Mouse (Mus musculus) hindbrain, embryonic 11.5 days (tissue): ENCODE results near the gene Rbm20. TPM values are rescaled to one million over a fixed set of nuclear protein-coding genes. Genes with fewer than 3 reads are reported as not detected.

Experiments
- ATAC-seq: fragments of 200-750 bp; cut with Nextera tagmentation; 2 replicates; pipeline ENCODE4 v1.8.0; 2017; ENCODE audit warnings: mild to moderate bottlenecking, moderate TSS enrichment, moderate library complexity; ENCODE audit not compliant: low FRiP score
- DNase-seq: peaks from one replicate; pipeline ENCODE4 v3.0.0-alpha.2; 2015; ENCODE audit warnings: low spot score
- H3K27ac ChIP-seq: fragments of 300-500 bp; sonication (generic); 2 replicates; pipeline ENCODE4 v1.5.1; 2014; ENCODE audit warnings: mild to moderate bottlenecking, low read depth, low read length
- H3K27me3 ChIP-seq: fragments of 300-500 bp; sonication (generic); 2 replicates; pipeline ENCODE4 v1.6.1; 2014; ENCODE audit warnings: mild to moderate bottlenecking, low read length, moderate library complexity, mixed read lengths; ENCODE audit not compliant: control insufficient read depth, insufficient read depth
- H3K36me3 ChIP-seq: fragments of 300-500 bp; sonication (generic); 2 replicates; pipeline ENCODE4 v1.6.1; 2014; ENCODE audit warnings: mild to moderate bottlenecking, low read length, moderate library complexity, mixed read lengths; ENCODE audit not compliant: control insufficient read depth, insufficient read depth
- H3K4me1 ChIP-seq: fragments of 300-500 bp; sonication (generic); replicated peaks from 2 replicates; pipeline ENCODE4 v1.6.1; 2014; ENCODE audit warnings: low read length, mixed read lengths; ENCODE audit not compliant: control insufficient read depth, insufficient read depth
- H3K4me2 ChIP-seq: fragments of 300-500 bp; sonication (generic); replicated peaks from 2 replicates; pipeline ENCODE4 v1.6.1; 2014; ENCODE audit warnings: mild to moderate bottlenecking, low read depth, low read length
- H3K4me3 ChIP-seq: fragments of 300-500 bp; sonication (generic); 2 replicates; pipeline ENCODE4 v1.5.1; 2014; ENCODE audit warnings: low read depth, low read length
- H3K9ac ChIP-seq: fragments of 300-500 bp; sonication (generic); 2 replicates; pipeline ENCODE4 v1.6.1; 2014; ENCODE audit warnings: low read depth, low read length
- H3K9me3 ChIP-seq: fragments of 300-500 bp; sonication (generic); 2 replicates; pipeline ENCODE4 v1.6.1; 2016; ENCODE audit warnings: low read length; ENCODE audit not compliant: control insufficient read depth
- WGBS: fragments of 180-500 bp; shearing (Covaris S2); extraction: QIAGEN DNeasy Blood & Tissue Kit; methylation state at CpG from one replicate; pipeline ENCODE4 v1.1.7; 2014; 5-methylcytosine and 5-hydroxymethylcytosine counted together
- polyA plus RNA-seq: library from polyadenylated mRNA; unstranded; fragments of >200 nt; fragmentation: Nextera tagmentation; extraction: Ambion mirVana; gene quantifications from 2 replicates; pipeline ENCODE4 v1.2.1, GENCODE M21; 2014

Rbm20 gene
- polyA plus RNA-seq, 1 experiment from 2014 or later, result 0.73 TPM

GRCm38 (mm10) chr19:53679981-53680380 lies 2.9 kb downstream of the Rbm20 start:
- no peak overlapping the region for H3K4me3 ChIP-seq
- no peak overlapping the region for H3K27ac ChIP-seq
- peaks cover 28% of the 10 kb centered on the region for H3K27me3 ChIP-seq
- no peak overlapping the region for H3K4me2 ChIP-seq
- 87% methylated on average over 7 of the region's 7 CpGs for WGBS
- DNase-seq (no peak), ATAC-seq (no peak)
- H3K9ac ChIP-seq, result no peak overlapping the region
- H3K36me3 ChIP-seq, result no peaks in the 10 kb centered on the region
- no peaks in the 10 kb centered on the region for H3K9me3 ChIP-seq
- peaks cover 2% of the 10 kb centered on the region; the same call in 1 of the 2 replicates for H3K4me1 ChIP-seq

DNA sequence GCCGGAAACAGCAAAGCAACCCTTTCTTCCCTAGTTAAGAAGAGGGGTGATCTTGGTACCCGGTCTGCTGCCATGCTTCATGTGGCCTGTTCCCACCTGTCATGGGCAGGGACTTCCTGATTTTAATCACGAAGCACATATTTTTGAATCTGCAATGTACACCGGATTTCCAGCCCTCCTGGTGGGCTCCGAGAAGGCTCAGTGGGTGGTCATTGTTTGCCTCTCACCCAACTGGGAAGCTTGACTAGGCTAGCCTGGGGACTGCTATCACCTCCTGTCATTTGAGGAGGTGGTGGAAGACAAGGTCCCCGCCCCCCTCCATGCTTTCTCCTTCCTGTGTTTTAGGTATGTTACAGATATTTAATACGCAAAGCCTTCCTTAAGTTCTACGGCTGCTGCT lies 5.3 kb downstream of the Rbm20 start:
- no peak overlapping the region for H3K4me2 ChIP-seq
- no peak for ATAC-seq
- 47% methylated on average over 8 of the region's 8 CpGs for WGBS

GRCm38 (mm10) chr19:53687592-53687991 lies 10.5 kb downstream of the Rbm20 start:
- no peaks in the 10 kb centered on the region for H3K36me3 ChIP-seq
- no peak overlapping the region for H3K4me2 ChIP-seq
- no peak overlapping the region for H3K27ac ChIP-seq
- no peaks in the 10 kb centered on the region for H3K4me1 ChIP-seq
- DNase-seq, result no peak
- H3K9me3 ChIP-seq, result no peaks in the 10 kb centered on the region
- no peak for ATAC-seq
- WGBS, result 95% methylated on average over 5 of the region's 5 CpGs
- no peak overlapping the region for H3K9ac ChIP-seq
- no peak overlapping the region for H3K4me3 ChIP-seq
- no peaks in the 10 kb centered on the region for H3K27me3 ChIP-seq

More for the DNA sequence above, 5.3 kb downstream of the Rbm20 start:
- H3K4me1 ChIP-seq, result 0 out of 2 replicates have a peak, but pooled peaks cover 2% of the 10 kb centered on the region
- H3K4me3 ChIP-seq, result no peak overlapping the region
- H3K9me3 ChIP-seq, result no peaks in the 10 kb centered on the region
- H3K36me3 ChIP-seq, result no peaks in the 10 kb centered on the region
- no peak overlapping the region for H3K9ac ChIP-seq
- H3K27me3 ChIP-seq, result peaks cover 10% of the 10 kb centered on the region
- H3K27ac ChIP-seq, result no peak overlapping the region
- DNase-seq, result no peak

DNA sequence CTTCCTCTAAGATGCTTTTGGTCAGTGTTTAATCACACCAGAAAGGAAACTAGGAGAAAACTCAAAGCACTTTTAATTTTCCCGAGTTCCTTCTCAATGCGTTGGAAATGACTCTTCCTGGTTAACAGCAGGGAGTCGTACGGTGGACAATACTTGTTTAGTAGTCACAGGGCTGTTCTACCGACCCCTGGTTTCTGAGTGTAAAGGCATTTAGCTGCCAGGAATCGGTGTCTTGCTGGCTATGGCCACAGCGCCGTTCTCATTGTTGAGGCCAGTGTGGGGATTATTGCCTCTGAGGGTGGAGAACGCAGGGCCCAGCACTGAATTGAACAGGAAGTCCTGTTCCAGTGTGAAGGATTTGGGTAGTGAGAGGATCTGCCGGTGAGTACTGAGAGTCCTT lies 13.7 kb downstream of the Rbm20 start:
- WGBS, result 68% methylated on average over 10 of the region's 10 CpGs
- Histone ChIP-seq H3K4me3 (no peak overlapping the region), H3K4me2 (no peak overlapping the region), H3K9me3 (no peaks in the 10 kb centered on the region), H3K4me1 (no peaks in the 10 kb centered on the region), H3K27me3 (no peaks in the 10 kb centered on the region), H3K27ac (no peak overlapping the region), H3K9ac (no peak overlapping the region), H3K36me3 (no peaks in the 10 kb centered on the region)
- DNase-seq, result no peak
- no peak for ATAC-seq

DNA sequence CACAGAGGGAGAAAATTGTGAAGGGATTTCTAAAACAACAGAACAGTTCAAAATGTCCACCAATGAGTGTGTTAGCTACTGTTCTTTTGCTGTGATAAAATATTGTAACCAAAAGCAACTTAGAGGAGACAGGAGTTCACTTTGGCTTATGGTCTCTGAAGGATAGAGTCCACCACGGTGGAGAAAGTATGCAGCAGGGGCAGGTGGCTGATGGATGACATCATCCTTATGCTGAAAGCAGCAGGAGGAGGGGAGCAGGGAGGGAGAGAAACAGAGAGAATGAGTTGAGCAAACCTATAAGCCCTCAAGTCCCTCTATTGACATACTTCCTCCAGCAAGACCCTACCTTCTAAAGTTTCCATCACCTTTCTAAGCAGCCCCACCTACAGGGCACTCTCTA lies 16.9 kb downstream of the Rbm20 start:
- no peak for DNase-seq
- Histone ChIP-seq H3K27ac (no peak overlapping the region), H3K27me3 (no peaks in the 10 kb centered on the region), H3K9ac (no peak overlapping the region), H3K9me3 (no peaks in the 10 kb centered on the region), H3K4me1 (peaks cover 6% of the 10 kb centered on the region), H3K4me3 (no peak overlapping the region), H3K36me3 (no peaks in the 10 kb centered on the region), H3K4me2 (no peak overlapping the region)
- 46% methylated on average over 1 of the region's 1 CpGs for WGBS
- no peak for ATAC-seq

DNA sequence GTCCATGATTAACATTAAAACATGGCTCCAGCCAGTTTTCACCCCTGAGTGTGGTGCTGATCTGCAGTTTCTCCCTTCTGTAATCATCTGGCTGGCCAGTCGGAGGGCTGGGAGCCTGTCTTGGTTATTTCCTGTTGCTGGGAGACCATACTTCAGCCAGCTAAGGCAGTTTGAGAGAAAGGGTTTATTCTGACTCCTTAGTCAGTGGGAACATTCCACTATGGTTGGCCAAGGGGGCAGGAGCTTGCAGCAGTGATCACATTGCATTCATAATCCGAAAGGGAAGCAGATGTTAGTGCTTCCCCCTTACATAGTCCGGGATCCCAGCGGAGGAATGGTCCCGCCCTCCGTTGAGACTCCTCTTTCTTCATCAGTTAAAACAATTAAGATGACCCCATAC lies 19.0 kb downstream of the Rbm20 start:
- WGBS, result 69% methylated on average over 6 of the region's 6 CpGs
- no peak for DNase-seq
- no peaks in the 10 kb centered on the region for H3K27me3 ChIP-seq
- H3K9ac ChIP-seq, result no peak overlapping the region
- no peak overlapping the region for H3K4me3 ChIP-seq
- H3K4me2 ChIP-seq, result no peak overlapping the region
- no peaks in the 10 kb centered on the region for H3K9me3 ChIP-seq
- H3K27ac ChIP-seq, result no peak overlapping the region
- no peaks in the 10 kb centered on the region for H3K36me3 ChIP-seq
- H3K4me1 ChIP-seq, result peaks cover 10% of the 10 kb centered on the region
- ATAC-seq, result no peak

DNA sequence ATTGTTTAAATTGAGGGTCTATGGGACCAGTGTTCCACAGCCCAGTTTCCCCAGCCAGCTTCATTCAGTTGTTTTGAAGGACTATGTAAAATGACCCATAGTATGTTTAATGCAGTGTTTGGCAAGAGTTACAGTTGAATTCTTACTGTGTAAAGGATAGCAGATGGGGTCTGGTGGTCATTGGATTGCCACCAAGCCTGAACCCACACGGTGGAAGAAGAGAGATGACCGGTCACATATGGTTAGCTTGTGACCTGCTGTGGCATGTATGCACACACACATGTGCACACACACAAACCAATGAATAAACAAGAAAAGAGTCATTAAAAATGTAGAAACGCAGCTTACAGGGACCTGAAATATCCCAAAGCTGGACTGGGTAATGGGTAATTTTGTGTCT lies 19.5 kb downstream of the Rbm20 start:
- 94% methylated on average over 3 of the region's 3 CpGs for WGBS
- peaks cover 10% of the 10 kb centered on the region for H3K4me1 ChIP-seq
- H3K36me3 ChIP-seq, result no peaks in the 10 kb centered on the region
- ATAC-seq (no peak), DNase-seq (no peak)
- H3K9ac ChIP-seq, result no peak overlapping the region
- H3K27me3 ChIP-seq, result no peaks in the 10 kb centered on the region
- no peak overlapping the region for H3K4me3 ChIP-seq
- H3K9me3 ChIP-seq, result no peaks in the 10 kb centered on the region
- no peak overlapping the region for H3K27ac ChIP-seq
- no peak overlapping the region for H3K4me2 ChIP-seq

DNA sequence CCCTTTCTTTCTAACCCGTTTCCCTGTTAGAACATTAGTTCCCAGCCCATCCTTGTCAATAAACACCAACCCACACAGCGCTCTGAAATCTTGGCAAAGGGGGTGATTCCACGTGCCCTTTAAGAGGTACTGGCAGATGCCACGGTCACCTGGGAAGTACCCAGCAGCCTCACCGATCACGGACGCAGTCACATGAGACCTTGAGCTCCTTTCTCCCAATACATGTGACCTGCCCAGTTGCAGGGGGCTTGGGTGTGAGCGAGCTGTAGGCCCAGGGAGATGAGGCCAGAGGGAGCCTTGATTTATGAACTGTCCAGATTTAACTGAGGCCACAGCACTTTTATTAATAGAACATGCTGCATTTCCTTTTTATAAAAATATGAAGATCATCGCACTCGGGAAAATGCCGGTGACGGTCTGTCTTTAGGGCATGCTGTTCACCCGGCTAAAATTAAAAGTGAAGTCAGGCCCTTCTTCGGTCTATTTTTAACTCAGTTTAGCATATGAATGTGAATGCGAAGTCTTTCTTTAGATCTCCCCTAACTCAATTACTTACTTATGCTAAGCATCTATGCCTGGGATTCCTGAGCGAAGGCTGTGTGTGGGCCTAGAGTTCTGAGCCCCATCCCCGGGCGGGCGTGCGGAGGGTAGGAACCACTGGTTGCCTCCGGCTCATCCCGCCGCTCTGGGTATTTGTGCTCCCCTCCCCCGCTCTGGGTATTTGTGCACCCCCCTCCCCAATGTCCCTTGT lies 20.4 kb downstream of the Rbm20 start:
- DNase-seq (peak; percentile 34), ATAC-seq (peak; percentile 68)
- Histone ChIP-seq H3K9ac (no peak overlapping the region), H3K27ac (no peak overlapping the region), H3K9me3 (no peaks in the 10 kb centered on the region), H3K27me3 (no peaks in the 10 kb centered on the region), H3K4me2 (no peak overlapping the region), H3K36me3 (no peaks in the 10 kb centered on the region), H3K4me3 (no peak overlapping the region), H3K4me1 (peaks cover 10% of the 10 kb centered on the region)
- 38% methylated on average over 24 of the region's 24 CpGs for WGBS

GRCm38 (mm10) chr19:53699671-53700070 lies 22.6 kb downstream of the Rbm20 start:
- no peaks in the 10 kb centered on the region for H3K9me3 ChIP-seq
- H3K36me3 ChIP-seq, result no peaks in the 10 kb centered on the region
- peaks cover 11% of the 10 kb centered on the region for H3K4me1 ChIP-seq
- DNase-seq (peak; percentile 46), ATAC-seq (no peak)
- 28% methylated on average over 7 of the region's 7 CpGs for WGBS
- H3K4me2 ChIP-seq, result no peak overlapping the region
- no peaks in the 10 kb centered on the region for H3K27me3 ChIP-seq
- H3K9ac ChIP-seq, result no peak overlapping the region
- no peak overlapping the region for H3K27ac ChIP-seq
- H3K4me3 ChIP-seq, result no peak overlapping the region
